Mouse (Mus musculus): ENCODE measurements at regions not wholly inside any gene's neighbourhood (a gene's known extent, or its start where the extent isn't known, plus 50 kb on each side); places are given as distances from the start of the nearest gene placed in this dataset.

DNA sequence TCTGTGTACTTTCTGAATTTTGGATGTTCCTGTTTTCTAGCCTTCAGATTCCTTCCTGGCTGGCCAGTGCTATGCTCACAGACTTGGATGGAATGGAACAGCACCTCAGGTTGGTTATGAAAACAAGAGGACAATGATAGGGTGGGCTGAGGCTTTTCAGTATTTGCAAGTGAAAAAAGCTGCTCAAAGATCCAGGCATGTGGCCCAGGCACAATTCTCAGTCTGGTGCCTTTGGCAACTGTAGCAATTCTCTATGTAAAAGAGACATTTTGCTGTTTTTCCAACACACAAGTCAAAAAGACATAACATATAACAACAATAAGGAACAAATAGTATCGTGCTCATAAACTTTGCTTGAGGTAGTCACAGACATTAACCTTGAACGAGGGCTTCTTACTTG, 363.4 kb upstream of the Pik3r1 start:
- no peak for DNase-seq (ENCODE audit: low spot score in 2 of 2)

DNA sequence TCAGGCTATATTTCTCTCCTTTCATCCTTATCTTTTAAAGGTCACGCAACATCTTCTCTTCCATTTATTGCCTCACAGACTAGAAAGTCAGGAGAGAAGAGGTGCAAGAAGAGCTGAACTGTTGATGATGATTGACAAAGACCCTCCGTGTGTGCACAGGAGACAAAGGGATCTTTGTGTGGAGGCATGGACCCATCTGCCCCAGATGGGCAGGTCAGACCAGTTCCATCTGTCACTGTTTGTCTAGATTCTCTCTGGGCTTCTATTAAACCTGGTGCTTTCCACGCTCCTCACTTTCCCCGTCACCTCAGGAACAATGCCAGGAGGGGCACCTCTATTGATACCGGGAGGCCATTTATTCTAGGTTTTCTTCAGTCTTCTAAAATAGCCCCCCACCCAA, 364.1 kb upstream of the Pik3r1 start:
- DNase-seq (ENCODE audit: low spot score in 2 of 2), result no peak

- DNase-seq (ENCODE audit: low spot score in 2 of 2), result no peak
Observed at GRCm38 (mm10) chr13:102132696-102133095, 364.7 kb upstream of the Pik3r1 start.

GRCm38 (mm10) chr13:102135210-102135609, 367.2 kb upstream of the Pik3r1 start:
- DNase-seq (ENCODE audit: low spot score in 2 of 2), result no peak

DNA sequence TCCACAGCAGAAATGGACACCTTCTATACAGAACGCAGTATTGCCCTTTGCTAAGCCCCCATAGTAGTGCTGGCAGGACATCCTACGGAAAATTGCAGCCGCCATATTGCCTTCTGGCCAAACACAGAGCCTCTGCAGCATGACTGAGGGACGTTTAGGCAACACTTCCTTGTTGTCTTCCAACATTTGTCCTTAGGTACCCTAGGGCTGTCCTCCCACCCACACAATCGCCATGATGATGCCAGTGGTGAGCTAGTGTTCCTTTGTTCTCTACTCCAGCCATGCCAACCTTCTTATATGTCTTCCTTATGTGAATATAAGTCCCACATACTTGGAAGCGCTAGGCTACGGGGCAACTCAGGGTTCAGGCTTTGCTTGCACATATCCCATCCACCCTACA, 375.0 kb upstream of the Pik3r1 start:
- DNase-seq (ENCODE audit: low spot score in 2 of 2), result no peak

DNA sequence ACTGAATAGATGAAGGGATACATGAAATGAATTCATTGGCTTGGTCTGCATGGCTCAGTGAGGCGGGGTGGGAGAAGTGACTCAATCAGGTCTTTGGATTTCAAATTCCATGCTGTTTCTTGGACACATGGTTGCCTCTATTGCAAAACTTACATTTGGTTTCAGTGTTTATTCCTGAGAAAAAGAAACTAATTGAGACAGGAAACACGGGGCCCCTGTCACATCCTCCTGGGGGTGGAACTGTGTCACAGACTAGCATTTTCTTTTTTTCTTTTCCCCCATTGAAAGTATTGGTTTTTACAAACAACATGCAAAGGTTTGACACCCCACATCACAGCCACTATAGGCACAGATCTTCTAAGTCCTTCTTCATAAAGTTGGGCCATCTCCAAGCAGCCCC, 375.8 kb upstream of the Pik3r1 start:
- peak in 1 of 2 experiments; percentile 6 for DNase-seq (ENCODE audit: low spot score in 2 of 2)

- no peak for DNase-seq (ENCODE audit: low spot score in 2 of 2)
Observed at GRCm38 (mm10) chr13:102148039-102148438, 380.0 kb upstream of the Pik3r1 start.

DNA sequence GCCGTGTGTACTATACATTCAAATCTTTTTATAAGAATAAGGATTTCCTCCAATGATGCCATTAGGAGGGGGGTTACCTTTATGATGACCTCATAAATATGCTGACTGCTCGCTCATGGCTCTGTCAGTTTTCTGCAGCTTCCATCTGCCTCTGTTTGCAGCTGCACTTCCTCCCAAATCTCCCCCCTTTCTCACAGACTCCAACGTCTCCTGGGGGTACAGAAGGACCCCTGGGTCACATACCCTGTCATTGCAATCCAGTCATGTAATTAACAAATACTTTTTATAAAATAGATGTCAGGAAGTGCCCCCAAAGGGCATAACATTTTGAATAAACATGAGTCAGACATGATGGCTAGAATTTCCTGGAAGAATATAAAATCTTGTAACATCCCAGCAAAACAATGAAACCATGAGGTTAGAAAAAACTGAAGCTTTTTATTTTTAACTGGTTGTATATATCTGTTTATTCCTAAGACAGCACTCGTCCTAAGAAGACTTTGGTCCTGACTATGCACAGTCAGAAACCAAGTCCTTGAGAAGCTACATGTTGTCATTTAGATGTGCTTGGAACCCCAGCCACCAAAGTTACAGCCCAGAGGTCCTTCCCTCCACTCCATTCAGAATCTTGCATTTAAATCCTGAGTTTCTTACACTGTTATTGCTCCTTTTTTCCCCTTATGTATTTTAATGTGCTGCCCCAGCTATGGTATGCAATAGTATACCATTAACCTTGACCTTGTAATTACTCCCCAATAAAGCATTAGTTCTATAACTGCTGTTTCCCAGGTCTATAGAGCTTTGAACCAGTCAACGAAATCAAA, 386.0 kb upstream of the Pik3r1 start:
- DNase-seq (ENCODE audit: low spot score in 2 of 2), result no peak

DNA sequence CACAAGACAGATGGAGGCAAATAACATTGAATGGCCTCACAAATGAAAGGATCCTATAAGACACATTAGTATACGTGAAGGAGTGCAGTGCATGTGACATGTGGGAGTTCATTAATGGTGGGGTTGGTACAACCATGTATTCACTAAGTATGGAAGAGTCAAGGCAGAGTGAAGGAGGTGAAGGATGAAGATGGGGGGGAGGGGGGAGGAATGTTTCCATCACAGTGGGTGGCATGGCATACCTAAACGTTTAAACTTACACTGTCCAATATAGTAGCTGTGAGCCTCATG, 386.5 kb upstream of the Pik3r1 start:
- no peak for DNase-seq (ENCODE audit: low spot score in 2 of 2)

- DNase-seq (ENCODE audit: low spot score in 2 of 2), result no peak
Observed at GRCm38 (mm10) chr13:102157369-102158130, 389.5 kb upstream of the Pik3r1 start.

DNA sequence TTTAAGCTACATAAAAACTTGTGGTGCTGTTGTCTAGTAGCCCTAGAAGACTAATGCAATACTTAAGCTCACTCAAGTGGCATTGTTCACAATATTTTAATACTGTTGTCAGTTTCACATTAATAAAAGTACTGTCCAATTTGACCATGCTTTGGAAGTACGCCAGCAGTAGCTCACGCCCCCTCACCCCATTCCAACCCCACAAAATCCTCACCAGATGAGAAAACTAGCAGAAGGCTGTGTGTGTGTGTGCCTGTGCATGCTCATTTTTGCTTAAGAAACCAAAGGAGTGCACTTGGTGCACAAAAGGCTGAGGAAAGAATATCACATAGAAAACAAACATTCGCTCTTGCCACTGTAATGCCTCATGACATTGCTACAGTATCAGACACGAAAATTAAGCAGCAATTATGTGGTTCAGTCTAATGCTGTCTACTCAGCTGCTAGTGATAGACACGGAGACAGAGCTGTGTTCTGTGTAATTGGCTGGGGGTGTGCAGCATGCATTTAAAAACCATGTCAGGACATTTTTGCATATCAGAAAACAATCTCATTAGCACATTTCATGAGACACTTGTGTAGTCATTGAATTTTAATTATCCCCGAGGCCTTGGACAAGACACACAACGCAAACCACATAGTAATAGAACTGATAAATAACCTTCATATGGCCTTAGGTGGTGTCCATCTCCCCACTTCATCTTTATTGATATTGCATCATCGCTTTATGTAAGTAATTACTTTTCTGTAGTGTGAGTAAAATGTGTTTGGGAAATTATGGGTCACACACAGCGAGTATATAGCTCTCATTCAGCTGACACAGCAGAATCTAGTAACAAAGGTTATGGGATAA, 405.6 kb upstream of the Pik3r1 start:
- DNase-seq (ENCODE audit: low spot score in 2 of 2), result no peak

GRCm38 (mm10) chr13:102174431-102174830, 406.4 kb upstream of the Pik3r1 start:
- no peak for DNase-seq (ENCODE audit: low spot score in 2 of 2)

- DNase-seq (ENCODE audit: low spot score in 2 of 2), result no peak
Observed at GRCm38 (mm10) chr13:102174896-102175295, 406.9 kb upstream of the Pik3r1 start.

DNA sequence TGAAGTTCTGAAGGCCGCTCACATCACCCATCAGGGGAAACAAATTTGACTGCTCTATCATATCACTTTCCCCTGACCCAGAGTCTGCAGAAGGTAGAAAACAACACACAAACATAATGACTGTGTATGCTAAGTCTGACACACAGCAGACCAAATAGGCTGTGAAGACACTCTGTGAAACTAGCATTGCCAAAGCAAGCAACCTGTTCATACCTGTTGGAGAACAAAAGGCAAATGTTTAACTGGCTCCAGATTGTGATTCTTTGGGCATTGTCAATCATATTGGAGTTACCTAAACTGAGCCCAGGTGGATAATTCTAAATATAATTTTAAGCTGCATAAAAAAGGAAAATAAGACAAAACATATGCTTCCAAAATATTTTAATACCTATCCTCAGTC, 407.4 kb upstream of the Pik3r1 start:
- DNase-seq (ENCODE audit: low spot score in 2 of 2), result no peak

DNA sequence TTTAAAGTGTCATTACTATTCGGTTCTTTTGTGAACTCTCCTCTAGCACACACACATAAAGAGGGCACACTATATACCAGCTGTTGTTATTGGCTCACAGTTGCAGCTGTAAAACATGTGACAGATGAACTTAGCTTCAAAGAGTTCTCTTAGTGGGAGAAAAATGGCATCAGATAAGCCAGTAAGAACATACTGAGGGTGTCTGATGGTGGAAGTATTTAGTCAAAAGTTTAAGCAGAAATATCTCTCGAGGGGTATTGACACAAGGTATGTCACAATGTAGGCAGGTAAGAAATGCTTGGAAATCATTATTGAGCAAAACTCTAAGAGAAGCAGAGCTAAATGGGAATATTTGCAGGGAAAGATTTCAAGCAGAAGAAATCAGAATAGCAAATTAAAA, 408.4 kb upstream of the Pik3r1 start:
- DNase-seq (ENCODE audit: low spot score in 2 of 2), result no peak

GRCm38 (mm10) chr13:102194716-102195115, 426.7 kb upstream of the Pik3r1 start:
- DNase-seq (ENCODE audit: low spot score in 2 of 2), result no peak

DNA sequence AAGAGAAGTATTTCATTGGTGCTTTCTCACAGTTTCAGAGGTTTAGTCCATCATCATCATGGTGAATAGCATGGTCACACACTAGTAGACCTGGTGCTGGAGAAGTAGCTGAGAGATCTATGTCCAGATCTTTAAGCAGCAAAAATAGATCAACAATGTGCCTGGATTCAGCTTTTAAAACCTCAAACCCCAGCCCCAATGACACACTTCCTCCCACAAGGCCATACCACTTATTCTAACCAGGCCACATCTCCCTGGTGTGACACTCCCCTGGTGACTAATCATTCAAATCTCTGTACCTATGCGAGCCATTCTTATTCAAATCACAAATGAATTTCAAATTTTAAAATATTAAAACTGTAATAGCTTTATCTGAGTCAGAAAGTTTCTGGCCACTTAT, 434.3 kb upstream of the Pik3r1 start:
- DNase-seq (ENCODE audit: low spot score in 2 of 2), result no peak

- DNase-seq (ENCODE audit: low spot score in 2 of 2), result no peak
Observed at GRCm38 (mm10) chr13:102218486-102218885, 450.5 kb upstream of the Pik3r1 start.

DNA sequence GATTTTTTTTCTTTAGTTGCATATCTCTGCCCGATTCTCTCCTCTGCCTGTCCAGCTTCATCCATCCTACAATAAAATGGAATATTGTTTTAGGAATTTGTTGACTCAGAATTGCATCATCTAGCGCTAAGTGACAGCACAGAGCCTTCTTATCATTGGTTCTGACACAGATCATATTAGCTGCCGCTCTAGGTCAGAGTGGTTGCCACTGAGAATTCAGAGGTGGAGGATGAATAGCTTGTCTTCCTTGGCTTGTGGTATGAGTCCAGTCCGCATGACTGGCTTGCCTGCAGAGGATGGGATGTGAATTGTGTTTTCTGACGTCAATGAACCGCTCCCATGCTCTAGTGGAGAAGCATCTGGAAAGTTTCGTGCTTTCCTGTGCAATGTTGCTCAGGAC, 462.3 kb upstream of the Cd180 start:
- DNase-seq (ENCODE audit: low spot score in 2 of 2), result no peak

DNA sequence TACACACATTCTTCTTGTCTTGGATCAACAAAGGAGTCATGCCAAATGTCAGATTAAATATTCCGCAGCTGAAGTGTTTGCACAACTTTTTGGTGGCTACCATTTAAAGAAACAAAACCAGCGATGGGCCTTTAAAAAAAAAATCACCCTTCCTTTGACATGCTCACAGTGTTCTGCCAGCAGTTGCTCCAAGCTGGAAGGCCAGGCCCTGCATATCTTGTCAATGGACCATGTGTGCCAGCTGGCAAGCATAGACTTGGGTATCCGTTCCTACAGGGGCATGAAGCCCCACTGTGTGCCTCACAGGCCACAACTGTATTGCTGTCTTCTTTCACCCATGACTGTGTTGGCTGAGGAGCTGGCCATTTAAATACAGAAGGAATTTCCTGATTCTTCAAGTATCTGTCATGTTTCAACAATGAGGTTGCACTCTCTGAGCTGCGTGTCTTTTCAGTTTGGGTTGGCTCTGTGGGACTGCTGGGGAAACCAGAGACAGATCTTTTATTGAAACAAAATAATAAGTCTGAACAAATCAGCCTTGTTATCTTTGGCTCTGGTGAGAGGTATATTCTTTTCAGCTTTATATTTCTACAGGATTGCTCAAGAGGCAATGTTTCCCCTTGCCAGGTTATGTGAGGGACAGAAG, 460.9 kb upstream of the Cd180 start:
- peak in 1 of 2 experiments; percentile 1 for DNase-seq (ENCODE audit: low spot score in 2 of 2)

GRCm38 (mm10) chr13:102250884-102251283, 442.5 kb upstream of the Cd180 start:
- no peak for DNase-seq (ENCODE audit: low spot score in 2 of 2)

GRCm38 (mm10) chr13:102251709-102252108, 441.6 kb upstream of the Cd180 start:
- DNase-seq (ENCODE audit: low spot score in 2 of 2), result no peak

All from spleen, postnatal 36 days (tissue).